Mouse (Mus musculus): Measurements from ENCODE around the gene Samd4. TPM values are rescaled to one million over a fixed set of nuclear protein-coding genes. Genes with fewer than 3 reads are reported as not detected.

Gene Samd4
- polyA plus RNA-seq, 1 experiment from 2014 or later: 9.1 TPM

- Histone ChIP-seq H3K27me3 (no peaks in the 10 kb centered on the region), H3K4me1 (peaks cover 10% of the 10 kb centered on the region; the same call in 1 of the 2 replicates), H3K36me3 (0 out of 2 replicates have a peak, but pooled peaks cover 5% of the 10 kb centered on the region), H3K9ac (no peak overlapping the region), H3K9me3 (no peaks in the 10 kb centered on the region), H3K27ac (no peak overlapping the region), H3K4me2 (replicated peaks) (no peak overlapping the region), H3K4me3 (no peak overlapping the region)
- no peak for ATAC-seq (ENCODE audit: insufficient number of reproducible peaks, insufficient read depth, low FRiP score, low TSS enrichment)
- 91% methylated on average over 7 of the region's 7 CpGs for WGBS
These were observed 29.8 kb downstream of the Samd4 start for GRCm38 (mm10) chr14:46912496-46912895.

- Histone ChIP-seq H3K27me3 (no peaks in the 10 kb centered on the region), H3K27ac (no peak overlapping the region), H3K4me2 (replicated peaks) (no peak overlapping the region), H3K9me3 (no peaks in the 10 kb centered on the region), H3K36me3 (0 out of 2 replicates have a peak, but pooled peaks cover 5% of the 10 kb centered on the region), H3K4me1 (peaks cover 10% of the 10 kb centered on the region; the same call in 1 of the 2 replicates), H3K9ac (no peak overlapping the region), H3K4me3 (no peak overlapping the region)
- no peak for ATAC-seq (ENCODE audit: insufficient number of reproducible peaks, insufficient read depth, low FRiP score, low TSS enrichment)
- 72% methylated on average over 6 of the region's 6 CpGs for WGBS
These were observed 31.7 kb downstream of the Samd4 start for GRCm38 (mm10) chr14:46914356-46914755.

GRCm38 (mm10) chr14:46915555-46915954, 32.9 kb downstream of the Samd4 start:
- H3K4me1 ChIP-seq: peaks cover 10% of the 10 kb centered on the region; the same call in 1 of the 2 replicates
- H3K27ac ChIP-seq: 0 out of 2 replicates have a peak overlapping the region, but pooled peaks have one; percentile 41
- H3K27me3 ChIP-seq: no peaks in the 10 kb centered on the region
- H3K9me3 ChIP-seq: no peaks in the 10 kb centered on the region
- H3K4me2 ChIP-seq (replicated peaks): no peak overlapping the region
- WGBS: 43% methylated on average over 6 of the region's 6 CpGs
- no peak overlapping the region for H3K9ac ChIP-seq
- ATAC-seq (ENCODE audit: insufficient number of reproducible peaks, insufficient read depth, low FRiP score, low TSS enrichment): no peak
- no peaks in the 10 kb centered on the region for H3K36me3 ChIP-seq
- H3K4me3 ChIP-seq: no peak overlapping the region

GRCm38 (mm10) chr14:46916581-46916980, 33.9 kb downstream of the Samd4 start:
- ATAC-seq (ENCODE audit: insufficient number of reproducible peaks, insufficient read depth, low FRiP score, low TSS enrichment): no peak
- WGBS: 81% methylated on average over 4 of the region's 4 CpGs
- Histone ChIP-seq H3K36me3 (no peaks in the 10 kb centered on the region), H3K9me3 (no peaks in the 10 kb centered on the region), H3K27ac (no peak overlapping the region), H3K27me3 (no peaks in the 10 kb centered on the region), H3K4me2 (replicated peaks) (no peak overlapping the region), H3K4me1 (peaks cover 10% of the 10 kb centered on the region; the same call in 1 of the 2 replicates), H3K9ac (no peak overlapping the region), H3K4me3 (no peak overlapping the region)

- WGBS: 92% methylated on average over 5 of the region's 5 CpGs
- H3K27ac ChIP-seq: no peak overlapping the region
- no peak overlapping the region for H3K9ac ChIP-seq
- no peaks in the 10 kb centered on the region for H3K9me3 ChIP-seq
- H3K4me2 ChIP-seq (replicated peaks): no peak overlapping the region
- H3K4me3 ChIP-seq: no peak overlapping the region
- no peaks in the 10 kb centered on the region for H3K27me3 ChIP-seq
- H3K36me3 ChIP-seq: no peaks in the 10 kb centered on the region
- no peak for ATAC-seq (ENCODE audit: insufficient number of reproducible peaks, insufficient read depth, low FRiP score, low TSS enrichment)
- H3K4me1 ChIP-seq: peaks cover 12% of the 10 kb centered on the region; the same call in 1 of the 2 replicates
These were observed 34.5 kb downstream of the Samd4 start for GRCm38 (mm10) chr14:46917136-46917535.

GRCm38 (mm10) chr14:46917581-46917980, 34.9 kb downstream of the Samd4 start:
- Histone ChIP-seq H3K36me3 (no peaks in the 10 kb centered on the region), H3K9ac (no peak overlapping the region), H3K4me1 (peaks cover 12% of the 10 kb centered on the region; the same call in 1 of the 2 replicates), H3K27me3 (no peaks in the 10 kb centered on the region), H3K4me2 (replicated peaks) (no peak overlapping the region), H3K4me3 (no peak overlapping the region), H3K27ac (no peak overlapping the region), H3K9me3 (no peaks in the 10 kb centered on the region)
- WGBS: 94% methylated on average over 3 of the region's 3 CpGs
- ATAC-seq (ENCODE audit: insufficient number of reproducible peaks, insufficient read depth, low FRiP score, low TSS enrichment): no peak

GRCm38 (mm10) chr14:46920496-46920895, 37.8 kb downstream of the Samd4 start:
- Histone ChIP-seq H3K36me3 (no peaks in the 10 kb centered on the region), H3K9ac (no peak overlapping the region), H3K27ac (no peak overlapping the region), H3K27me3 (no peaks in the 10 kb centered on the region), H3K4me2 (replicated peaks) (no peak overlapping the region), H3K4me1 (peaks cover 8% of the 10 kb centered on the region; the same call in 1 of the 2 replicates), H3K9me3 (no peaks in the 10 kb centered on the region), H3K4me3 (no peak overlapping the region)
- 71% methylated on average over 5 of the region's 5 CpGs for WGBS
- no peak for ATAC-seq (ENCODE audit: insufficient number of reproducible peaks, insufficient read depth, low FRiP score, low TSS enrichment)

GRCm38 (mm10) chr14:46921178-46921975, 38.7 kb downstream of the Samd4 start:
- H3K9ac ChIP-seq: no peak overlapping the region
- H3K27ac ChIP-seq: no peak overlapping the region
- H3K4me1 ChIP-seq: 0 out of 2 replicates have a peak, but pooled peaks cover 3% of the 10 kb centered on the region
- no peaks in the 10 kb centered on the region for H3K27me3 ChIP-seq
- no peak overlapping the region for H3K4me3 ChIP-seq
- no peak; the same call in 1 of the 2 replicates for ATAC-seq (ENCODE audit: insufficient number of reproducible peaks, insufficient read depth, low FRiP score, low TSS enrichment)
- no peak overlapping the region for H3K4me2 ChIP-seq (replicated peaks)
- 52% methylated on average over 9 of the region's 9 CpGs for WGBS
- H3K36me3 ChIP-seq: no peaks in the 10 kb centered on the region
- H3K9me3 ChIP-seq: no peaks in the 10 kb centered on the region

GRCm38 (mm10) chr14:46923931-46924330, 41.3 kb downstream of the Samd4 start:
- H3K4me2 ChIP-seq (replicated peaks): no peak overlapping the region
- H3K9ac ChIP-seq: no peak overlapping the region
- no peaks in the 10 kb centered on the region for H3K27me3 ChIP-seq
- no peak overlapping the region for H3K4me3 ChIP-seq
- WGBS: 76% methylated on average over 10 of the region's 10 CpGs
- H3K4me1 ChIP-seq: 0 out of 2 replicates have a peak, but pooled peaks cover 3% of the 10 kb centered on the region
- no peak overlapping the region for H3K27ac ChIP-seq
- no peaks in the 10 kb centered on the region for H3K9me3 ChIP-seq
- ATAC-seq (ENCODE audit: insufficient number of reproducible peaks, insufficient read depth, low FRiP score, low TSS enrichment): no peak
- H3K36me3 ChIP-seq: no peaks in the 10 kb centered on the region

- 91% methylated on average over 5 of the region's 5 CpGs for WGBS
- no peak overlapping the region for H3K4me2 ChIP-seq (replicated peaks)
These were observed 41.8 kb downstream of the Samd4 start for GRCm38 (mm10) chr14:46924422-46924821.

GRCm38 (mm10) chr14:46928556-46928955, 45.9 kb downstream of the Samd4 start:
- Histone ChIP-seq H3K4me3 (no peak overlapping the region), H3K9me3 (no peaks in the 10 kb centered on the region), H3K4me1 (no peaks in the 10 kb centered on the region; the same call in 1 of the 2 replicates), H3K9ac (no peak overlapping the region), H3K4me2 (replicated peaks) (no peak overlapping the region), H3K27me3 (no peaks in the 10 kb centered on the region), H3K27ac (no peak overlapping the region), H3K36me3 (no peaks in the 10 kb centered on the region)
- ATAC-seq (ENCODE audit: insufficient number of reproducible peaks, insufficient read depth, low FRiP score, low TSS enrichment): no peak
- WGBS: 88% methylated on average over 6 of the region's 6 CpGs

More at GRCm38 (mm10) chr14:46924422-46924821, 41.8 kb downstream of the Samd4 start:
- H3K9me3 ChIP-seq: no peaks in the 10 kb centered on the region
- no peak overlapping the region for H3K9ac ChIP-seq
- H3K27me3 ChIP-seq: no peaks in the 10 kb centered on the region
- H3K4me3 ChIP-seq: no peak overlapping the region
- no peak for ATAC-seq (ENCODE audit: insufficient number of reproducible peaks, insufficient read depth, low FRiP score, low TSS enrichment)
- H3K27ac ChIP-seq: no peak overlapping the region
- 0 out of 2 replicates have a peak, but pooled peaks cover 3% of the 10 kb centered on the region for H3K4me1 ChIP-seq
- no peaks in the 10 kb centered on the region for H3K36me3 ChIP-seq

GRCm38 (mm10) chr14:46932121-46932520, 49.5 kb downstream of the Samd4 start:
- Histone ChIP-seq H3K9ac (no peak overlapping the region), H3K4me2 (replicated peaks) (no peak overlapping the region), H3K27me3 (no peaks in the 10 kb centered on the region), H3K27ac (no peak overlapping the region), H3K4me3 (no peak overlapping the region), H3K9me3 (no peaks in the 10 kb centered on the region), H3K4me1 (peaks cover 4% of the 10 kb centered on the region; the same call in 1 of the 2 replicates), H3K36me3 (no peaks in the 10 kb centered on the region)
- 89% methylated on average over 13 of the region's 13 CpGs for whole genome bisulfite sequencing
- no peak for ATAC-seq (ENCODE audit: insufficient number of reproducible peaks, insufficient read depth, low FRiP score, low TSS enrichment)
